Mouse (Mus musculus) R1 (cell line): ENCODE results near the gene Gstp2.
A peak's percentile ranks its signal among the peaks of the same experiment; 100 is the strongest.

ENCODE experiments used
- DNase-seq: peaks from one replicate; pipeline ENCODE4 v3.0.0-alpha.2; 2018; ENCODE audit warnings: low read depth, low spot score

The Gstp2 gene

DNA sequence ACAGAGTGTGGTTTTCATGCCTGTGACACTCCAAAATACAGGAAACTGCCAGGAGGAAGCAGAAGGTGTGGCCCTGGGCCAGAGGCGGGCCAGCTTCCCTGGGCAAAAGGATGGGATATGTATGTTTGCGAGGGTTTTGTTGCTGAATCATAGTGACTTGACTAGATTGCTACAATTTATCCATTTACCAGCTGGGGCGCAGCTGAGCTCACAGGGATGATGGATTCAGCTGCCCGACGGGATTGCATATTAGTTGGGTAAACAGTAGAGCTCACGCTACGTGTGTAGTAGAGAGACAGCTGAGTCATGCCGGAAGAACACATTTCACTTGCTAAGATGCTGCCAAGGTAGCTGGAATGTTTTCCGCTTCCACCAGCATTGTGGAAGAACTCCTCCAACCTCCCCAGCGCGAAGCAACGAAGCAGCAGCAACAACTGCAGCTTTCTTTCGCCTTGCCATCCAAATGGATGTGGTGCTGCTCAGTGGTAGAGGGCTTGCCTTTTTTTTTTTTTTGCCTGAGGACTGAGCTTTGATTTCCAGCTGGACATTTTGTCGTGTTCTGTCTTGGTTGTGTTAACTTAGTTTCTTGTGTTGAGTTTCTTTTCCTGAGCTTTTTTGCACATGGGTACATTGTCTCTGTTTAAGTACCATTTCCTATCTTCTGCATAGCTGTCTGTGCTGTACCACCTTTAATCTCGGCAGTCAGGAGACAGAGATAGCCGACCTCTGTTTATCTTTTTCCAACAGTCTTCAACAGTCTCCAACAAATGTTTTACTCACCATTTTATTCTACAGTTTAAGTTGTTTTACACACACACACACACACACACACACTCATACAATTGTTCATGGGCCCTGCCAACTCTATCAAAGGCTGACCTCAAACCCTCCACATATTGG is at the start of gene Gstp2:
Gene Gstp2, minus strand, starts transcription at position 58 of the 900 bp plus-strand sequence.
- DNase-seq: peak; percentile 99

DNA sequence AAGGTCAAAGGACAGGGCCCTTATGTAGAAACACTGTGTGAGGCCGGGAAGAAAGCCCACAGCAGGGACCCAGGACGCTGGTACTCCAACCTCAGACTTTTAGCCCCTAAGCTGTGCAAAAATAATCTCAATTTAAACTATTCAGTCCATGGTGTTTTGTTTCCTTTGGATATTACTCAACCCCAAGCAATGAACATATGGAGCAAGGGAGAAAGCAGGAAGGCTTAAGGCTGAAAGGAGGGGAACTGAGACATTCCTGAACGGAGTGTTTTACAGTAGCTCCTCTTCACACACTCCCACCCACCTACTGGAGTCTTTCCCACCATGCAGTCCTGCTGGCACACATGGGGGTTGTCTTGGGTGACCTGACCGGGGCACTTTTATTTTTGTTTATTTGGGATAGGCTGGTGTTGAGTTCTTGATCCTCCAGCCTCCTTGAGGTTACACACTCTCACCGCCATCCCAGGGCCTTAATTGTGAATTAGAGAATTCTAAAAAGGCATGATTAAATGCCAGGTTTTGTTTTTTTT is 49.0 kb upstream of the Gstp2 start:
- DNase-seq: no peak

DNA sequence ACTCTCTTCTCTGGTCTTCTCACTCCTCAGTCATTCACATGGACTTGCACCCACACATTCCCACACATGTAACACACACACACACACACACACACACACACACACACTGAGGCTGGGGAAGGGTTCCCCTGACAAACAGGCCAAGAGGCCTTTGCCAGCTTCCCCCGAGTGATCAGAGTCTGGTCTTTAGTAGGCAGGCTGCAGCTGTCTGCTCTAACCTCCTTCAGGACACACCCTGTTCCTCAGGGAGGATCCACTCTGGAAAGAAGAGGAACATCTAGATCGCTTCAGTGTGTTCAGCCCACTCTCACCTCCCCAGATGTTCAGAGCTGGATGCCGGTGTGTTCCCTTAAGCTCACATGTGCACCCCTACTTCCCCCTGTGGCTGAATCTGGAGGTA is 48.5 kb upstream of the Gstp2 start:
- DNase-seq: no peak

DNA sequence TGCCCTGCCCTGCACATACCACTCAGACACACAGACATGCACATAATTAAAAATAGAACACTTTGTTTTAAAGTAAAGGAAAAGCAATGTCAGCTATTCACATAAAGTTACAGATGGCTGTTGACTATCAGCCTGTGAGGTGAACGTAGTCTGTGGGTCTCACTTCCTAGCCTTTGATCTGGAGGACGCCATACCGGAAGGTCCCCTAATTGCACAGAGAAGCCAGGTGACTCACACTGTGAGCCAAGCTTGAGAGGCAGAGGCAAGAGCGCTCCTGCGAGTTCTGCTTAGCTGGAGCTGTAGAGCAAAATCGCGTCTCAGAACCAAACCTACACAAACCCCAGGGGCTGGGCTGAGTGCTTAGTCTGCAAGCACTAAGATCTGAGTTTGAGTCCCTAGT is 47.9 kb upstream of the Gstp2 start:
- peak; percentile 32 for DNase-seq

DNA sequence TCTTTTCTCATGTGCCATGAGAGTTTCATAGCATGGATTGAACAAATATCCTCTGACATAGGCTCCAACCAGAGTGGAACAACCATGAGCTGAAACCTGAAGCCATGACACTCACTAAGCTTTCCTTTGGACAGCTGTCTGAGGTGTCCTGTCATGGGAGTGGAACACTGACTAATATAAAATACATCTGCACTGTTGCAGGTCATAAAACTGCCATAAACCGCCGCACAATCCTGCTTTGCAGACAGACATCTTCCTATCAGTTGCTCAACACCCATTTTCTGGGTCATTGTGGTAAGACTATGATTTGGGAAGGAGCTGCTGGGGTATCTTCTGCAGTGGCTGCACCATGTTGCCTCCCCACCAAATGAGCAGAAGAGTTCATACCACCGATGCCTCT is 46.9 kb upstream of the Gstp2 start:
- no peak for DNase-seq

DNA sequence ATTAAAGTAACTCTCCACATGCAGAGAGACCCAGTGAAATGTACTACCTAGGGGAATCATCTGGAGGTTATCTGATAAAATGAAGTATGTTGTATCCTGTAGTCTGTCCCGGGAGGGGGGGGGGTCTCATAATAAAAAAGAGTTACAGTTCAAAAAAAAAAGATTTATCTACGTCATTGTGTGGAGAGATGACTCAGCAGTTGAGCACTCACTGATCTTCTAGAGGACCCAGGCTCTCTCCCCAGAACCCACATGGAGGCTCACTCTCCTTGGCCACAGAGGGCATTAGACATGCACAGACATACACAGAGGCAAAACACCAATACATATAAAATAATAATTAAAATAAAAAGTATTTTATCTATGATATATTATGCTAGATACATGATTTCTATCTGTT is 45.6 kb upstream of the Gstp2 start:
- DNase-seq: no peak

DNA sequence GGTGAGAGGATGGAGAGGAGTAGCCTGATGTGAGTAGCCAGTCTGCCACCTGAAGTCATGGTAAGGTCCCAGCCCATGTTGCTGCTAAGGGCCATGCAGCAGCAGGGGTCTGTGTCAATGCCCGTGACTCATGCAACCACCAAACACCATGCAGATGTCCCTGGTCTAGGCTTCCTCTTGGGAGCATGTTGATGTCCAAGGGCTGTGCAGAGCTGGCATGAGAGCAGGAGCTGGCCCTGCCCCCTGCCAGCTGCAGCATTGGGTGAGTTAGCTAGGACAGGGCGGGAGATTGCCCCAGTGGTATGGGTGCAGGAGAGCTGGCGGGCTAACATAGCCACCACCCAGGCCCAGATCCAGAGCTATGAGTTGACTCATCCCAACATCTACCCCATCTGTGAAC is 44.6 kb upstream of the Gstp2 start:
- DNase-seq: no peak

DNA sequence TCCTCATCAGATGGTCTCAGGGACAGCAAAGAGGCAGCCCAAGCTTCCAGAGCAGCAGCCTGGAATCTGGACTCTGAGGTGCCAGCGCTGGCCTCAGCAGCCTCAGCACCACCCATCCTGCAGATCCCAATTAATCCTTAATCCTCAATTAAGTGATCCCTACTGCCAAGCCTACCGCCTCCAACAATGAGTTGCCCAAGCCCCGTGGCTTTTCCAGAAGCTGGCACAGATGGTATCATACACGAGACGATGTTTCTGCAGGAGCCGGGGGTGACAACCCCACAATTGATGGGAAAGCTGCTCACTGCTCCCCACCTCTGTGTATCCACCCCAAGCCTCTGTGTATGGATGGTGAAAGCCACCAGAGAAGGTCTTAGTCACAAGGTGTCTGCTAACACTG is 43.3 kb upstream of the Gstp2 start:
- no peak for DNase-seq

DNA sequence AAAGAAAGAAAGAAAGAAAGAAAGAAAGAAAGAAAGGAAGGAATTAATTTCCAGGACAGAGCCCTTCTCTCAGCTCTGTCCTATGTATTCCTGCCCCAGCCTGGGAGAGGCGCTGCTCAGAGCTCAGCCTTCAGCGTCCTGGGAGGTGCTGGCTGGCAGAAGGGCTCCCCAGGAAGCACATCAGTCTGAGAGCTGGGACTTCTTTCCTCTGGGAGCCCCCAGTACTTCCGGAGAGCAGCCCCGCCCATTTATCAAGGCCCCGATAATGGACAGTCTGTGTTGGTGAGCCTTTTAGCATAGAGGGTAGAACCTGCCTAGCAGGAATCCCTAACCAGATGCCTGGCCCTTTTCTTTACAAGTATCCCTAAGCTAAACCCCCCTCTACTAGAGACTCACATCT is 42.3 kb upstream of the Gstp2 start:
- peak; percentile 46 for DNase-seq

DNA sequence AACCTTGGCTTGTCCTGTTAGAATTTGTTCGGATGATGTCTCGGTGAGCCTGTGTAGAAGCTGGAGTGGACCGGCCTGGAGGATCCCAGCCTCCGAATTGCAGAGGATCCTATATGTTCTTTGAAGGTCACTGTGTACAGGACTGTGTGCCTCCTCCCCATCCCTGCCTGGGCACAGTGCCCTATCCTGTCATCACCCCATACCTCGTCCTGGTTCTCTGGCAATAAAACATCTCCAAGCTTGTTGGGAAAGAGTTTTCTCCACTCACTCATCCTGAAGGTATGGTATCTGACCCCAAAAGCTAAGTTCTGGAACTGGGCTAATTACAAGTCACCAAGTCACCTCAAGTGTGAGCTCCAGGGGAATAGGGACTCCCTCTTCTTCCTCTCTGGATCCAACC is 41.3 kb upstream of the Gstp2 start:
- no peak for DNase-seq

DNA sequence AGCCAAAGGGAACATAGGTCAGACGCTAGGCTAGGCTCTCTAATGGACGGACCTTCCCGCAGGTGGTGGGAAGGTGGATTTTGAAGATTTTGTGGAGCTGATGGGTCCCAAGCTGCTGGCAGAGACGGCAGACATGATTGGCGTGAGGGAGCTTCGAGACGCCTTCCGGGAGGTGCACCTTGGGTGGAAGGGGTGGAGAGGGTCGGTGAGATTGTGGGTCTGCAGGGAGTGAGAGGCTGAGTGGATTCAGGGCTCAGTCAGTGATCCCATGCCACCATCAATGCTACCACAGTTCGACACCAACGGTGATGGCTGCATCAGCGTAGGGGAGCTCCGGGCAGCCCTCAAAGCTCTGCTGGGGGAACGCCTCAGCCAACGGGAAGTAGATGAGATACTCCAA is 40.3 kb upstream of the Gstp2 start:
- DNase-seq: no peak

DNA sequence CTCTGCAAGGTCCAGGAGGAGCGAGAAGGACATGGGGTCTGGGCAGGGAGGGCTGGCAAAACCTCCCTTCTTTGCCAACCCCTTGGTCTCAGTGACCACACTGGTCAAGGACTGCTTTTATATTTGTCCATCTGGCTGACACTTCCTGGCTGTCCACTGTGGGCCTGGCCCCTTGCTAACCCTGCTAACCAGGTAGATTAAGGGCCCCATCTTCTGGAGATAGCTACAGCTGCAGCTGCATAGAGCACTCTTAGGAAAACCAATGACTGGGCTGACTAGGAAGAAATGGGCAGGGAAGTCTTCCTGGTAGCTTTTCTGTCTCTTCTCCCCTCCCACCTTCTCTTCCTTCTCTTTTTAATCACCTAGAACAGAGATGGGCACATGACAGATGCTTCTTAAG is 39.2 kb upstream of the Gstp2 start:
- no peak for DNase-seq

DNA sequence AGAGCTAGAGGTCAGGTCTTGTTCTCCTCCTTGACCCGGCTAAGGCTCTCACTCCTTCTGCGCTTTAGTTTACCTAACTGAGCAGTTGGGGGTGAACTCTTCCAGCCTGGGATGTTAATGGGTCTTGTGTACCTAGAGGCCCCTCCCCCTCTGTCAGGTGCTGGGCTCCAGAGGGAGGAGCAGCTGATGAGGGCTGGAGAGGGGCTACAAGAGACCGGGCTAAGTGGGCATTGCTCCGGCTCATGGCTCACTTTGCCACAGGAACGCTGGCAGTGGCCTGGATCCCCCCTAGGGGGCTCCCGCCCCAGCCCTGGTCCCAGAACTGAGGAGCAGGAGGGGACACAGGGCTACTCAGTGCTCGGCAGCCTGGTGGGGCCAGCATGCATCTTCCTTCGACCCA is 38.0 kb upstream of the Gstp2 start:
- no peak for DNase-seq

DNA sequence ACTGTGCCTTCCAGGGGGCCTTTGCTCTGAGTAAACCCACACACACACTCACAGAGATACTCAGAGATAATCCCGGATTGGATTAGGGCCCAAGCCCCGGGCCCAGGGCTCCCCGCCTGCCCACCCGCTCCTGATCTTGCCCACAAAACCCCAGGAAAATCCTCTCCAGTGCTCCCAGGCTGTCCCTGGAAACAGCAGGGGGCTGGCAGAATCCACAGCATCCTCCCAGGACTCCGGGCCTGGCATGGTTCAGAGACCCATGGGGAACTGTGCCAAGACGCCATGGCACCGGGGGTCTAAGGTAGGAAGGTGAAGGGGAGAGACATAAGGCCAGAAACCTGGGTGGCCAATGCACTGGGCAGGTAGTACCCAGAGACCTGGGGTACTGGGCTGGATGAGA is 37.5 kb upstream of the Gstp2 start:
- no peak for DNase-seq

DNA sequence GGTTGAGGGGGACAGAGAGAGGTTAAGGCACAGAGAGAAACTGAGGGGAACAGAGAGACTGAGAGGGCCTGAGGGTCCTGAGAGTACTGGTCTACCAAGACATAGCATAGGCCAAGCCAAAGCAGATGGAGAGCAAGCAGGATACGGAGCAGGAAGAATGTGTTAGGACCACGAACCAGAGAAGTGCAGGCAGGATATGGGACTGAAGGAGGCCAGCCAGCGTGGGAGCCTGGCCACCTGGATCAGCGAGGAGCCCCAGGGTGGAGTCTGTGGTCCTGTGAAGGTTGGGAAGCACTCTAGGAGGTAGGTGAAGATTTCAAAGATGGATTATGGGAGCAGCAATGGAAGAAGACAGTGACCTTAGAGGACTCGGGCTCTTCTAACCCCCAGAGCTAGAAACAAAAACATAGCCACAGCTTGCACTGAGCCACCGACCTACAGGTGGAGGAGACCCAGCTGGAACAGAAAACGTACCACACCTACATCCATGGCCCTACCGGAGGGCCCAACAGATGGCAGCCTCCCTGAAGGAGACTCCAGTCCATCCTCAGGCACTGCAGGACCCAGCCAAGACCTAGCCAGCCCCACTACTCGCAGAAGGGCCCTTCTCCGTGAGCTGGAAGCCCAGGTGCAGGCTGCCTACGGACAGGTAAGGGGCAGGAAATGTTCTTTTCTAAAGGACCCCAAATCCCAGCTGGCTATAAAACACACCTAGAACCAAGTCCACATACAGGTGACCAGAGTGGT is 36.6 kb upstream of the Gstp2 start:
- DNase-seq: no peak

DNA sequence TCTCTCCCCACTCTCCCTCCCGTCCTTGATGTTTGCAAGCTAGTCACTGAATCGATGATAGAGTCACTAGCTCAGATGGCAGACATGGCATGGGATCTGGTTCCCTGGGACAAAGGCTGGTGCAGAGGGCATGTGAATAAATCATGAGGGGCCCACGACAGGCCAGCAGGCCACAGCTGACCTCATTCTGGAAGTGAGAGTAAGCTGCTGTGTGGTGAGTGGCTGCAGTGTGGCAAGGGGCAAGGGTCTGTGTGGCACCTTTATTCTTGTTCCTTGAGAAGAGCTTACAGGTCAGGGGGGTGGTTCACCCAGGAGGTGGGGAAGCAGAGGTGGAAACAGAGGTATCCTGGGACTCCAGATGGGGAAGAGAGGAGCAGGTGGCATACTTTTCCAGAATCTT is 35.6 kb upstream of the Gstp2 start, which contains the start of gene Cabp2:
Gene Cabp2, plus strand, starts transcription at position 185 of the 400 bp plus-strand sequence.
- no peak for DNase-seq

DNA sequence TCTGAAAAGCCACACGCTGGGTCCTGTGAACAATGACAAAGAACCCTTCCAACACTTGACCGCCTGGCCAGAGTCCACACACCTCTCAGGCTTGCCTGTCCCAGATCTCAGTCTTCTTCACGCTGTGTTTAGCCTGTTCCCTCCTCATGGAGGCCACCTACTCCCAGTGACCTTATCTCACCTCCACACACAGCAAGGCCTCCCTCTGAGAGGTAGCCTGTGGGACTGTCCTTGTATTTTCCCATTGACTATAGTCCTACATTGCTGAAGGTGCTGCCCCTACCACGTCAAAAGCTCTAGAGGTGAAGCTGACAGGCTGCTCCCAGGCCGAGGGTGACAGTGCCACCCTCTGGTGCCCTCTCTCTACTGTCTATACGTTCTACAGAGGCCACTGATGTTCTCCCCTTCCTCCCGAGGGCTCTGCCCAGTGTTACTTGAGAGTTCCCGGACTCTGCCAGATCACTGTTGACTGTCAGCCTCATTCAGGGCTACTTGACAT is 34.7 kb upstream of the Gstp2 start:
- DNase-seq: no peak

DNA sequence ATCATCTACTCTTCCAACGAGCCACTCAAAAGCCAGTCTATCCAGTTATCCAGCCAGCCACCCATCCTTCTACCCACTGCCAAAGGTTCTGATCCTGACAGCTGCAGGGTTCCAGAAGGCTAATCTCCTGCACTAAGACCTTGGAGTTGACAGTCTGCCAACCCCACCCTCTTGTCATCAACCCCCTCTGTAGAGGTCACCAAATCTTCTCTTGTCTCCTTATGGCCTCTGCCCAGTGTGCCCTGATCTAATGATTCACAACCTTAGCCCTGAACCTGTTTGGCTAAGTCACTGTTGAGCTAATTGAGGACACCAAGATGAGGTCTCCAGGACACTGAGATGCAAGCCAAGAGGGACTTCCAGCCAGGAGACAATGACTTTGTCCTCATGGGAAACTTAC is 33.8 kb upstream of the Gstp2 start:
- DNase-seq: no peak

DNA sequence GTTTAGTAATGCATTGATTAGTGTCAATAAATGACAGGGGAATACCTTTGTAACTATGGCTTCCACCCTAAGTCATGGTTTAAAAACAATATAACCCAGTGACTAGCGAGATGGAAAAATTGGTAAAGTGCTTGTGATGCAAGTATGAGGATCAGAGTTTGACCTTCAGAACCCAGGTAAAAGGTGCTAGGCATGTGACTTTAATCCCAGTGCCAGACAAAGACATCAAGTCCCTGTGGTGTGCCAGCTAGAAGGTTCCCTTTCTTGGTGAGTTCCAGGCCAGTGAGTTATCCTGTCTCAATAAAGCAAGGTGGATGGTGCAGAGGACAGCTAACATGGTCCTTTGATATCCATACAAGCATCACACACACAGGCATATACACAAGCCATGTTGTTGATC is 29.7 kb upstream of the Gstp2 start:
- no peak for DNase-seq

DNA sequence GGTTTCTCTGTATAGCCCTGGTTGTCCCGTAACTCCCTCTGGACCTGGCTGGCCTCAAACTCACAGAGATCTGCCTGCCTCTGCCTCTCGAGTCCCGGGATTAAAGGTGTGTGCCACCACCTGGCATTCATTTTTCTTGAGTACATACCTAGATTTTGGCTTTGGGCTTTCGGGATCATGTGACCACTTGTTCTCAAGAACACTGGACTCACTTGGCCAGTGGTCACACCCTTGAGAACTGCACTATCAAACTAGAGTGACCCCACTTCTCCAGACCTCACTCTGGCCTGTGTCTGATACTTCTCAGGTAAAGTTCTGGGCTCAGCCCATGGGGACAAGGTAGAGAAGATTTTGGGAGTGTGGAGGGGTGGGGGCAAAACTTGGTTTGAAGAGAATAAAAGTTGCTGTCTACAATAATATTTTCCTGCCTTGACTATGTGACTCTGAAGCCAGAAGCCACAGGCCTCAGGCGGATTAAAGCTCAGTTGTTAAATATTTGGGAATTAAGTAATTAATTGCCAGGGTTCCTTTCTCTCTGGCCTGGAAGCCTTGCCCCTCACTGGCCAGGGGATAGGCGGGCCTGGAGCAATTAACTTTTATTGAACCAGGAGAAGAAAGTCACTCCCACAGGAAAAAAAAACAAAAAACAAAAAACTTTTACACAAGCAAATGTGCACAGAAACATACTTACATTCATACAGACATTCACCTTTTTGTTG is 27.0 kb upstream of the Gstp2 start:
- DNase-seq: no peak

DNA sequence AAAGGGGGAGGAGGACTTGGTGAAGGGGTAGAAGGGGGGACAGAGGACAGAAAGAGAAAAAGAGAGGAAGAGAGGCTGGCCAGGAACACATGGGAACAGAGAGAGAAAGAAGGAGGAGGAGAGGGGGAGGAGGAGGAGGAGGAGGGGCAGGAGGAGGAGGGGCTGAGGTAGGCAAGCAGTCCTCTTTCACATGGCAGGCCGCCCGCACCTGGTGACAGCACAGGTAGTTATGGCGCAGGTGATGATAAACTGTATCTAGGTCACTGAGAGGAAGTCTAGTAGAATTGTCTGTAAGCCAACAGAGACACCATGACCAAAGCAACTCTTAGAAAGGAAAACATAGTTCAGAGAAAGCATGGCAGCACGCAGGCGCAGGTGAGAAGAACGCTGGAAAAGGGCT is 25.6 kb upstream of the Gstp2 start:
- DNase-seq: no peak

DNA sequence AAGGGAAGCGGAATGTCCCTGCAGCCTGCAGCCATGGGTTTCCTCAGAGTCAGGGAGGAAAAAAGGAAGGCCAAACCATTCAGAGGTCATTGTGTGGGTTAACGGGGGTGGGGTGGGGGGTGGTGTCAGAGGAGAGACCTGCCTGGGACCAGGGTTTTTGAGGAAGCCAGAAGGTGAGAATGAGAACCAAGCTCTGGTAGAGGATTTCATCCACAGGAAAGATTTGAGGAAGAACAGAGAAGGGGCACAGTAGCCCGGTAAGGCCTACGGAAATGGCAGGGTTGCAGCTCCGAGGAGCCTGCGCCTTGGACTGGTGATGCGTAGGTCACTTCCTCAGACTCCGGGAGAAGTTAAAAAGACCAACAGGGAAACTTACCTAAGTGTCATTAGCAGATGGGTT is 24.9 kb upstream of the Gstp2 start:
- DNase-seq: no peak
